Mouse (Mus musculus) limb, embryonic 12.5 days (tissue): ENCODE data around the gene Gsg1l2. TPM values are rescaled to one million over a fixed set of nuclear protein-coding genes. Genes with fewer than 3 reads are reported as not detected.

Source experiments
- ATAC-seq: fragments of 200-750 bp; cut with Nextera tagmentation; 2 replicates; pipeline ENCODE4 v1.8.0; 2017; ENCODE audit warnings: low read depth, moderate TSS enrichment; ENCODE audit not compliant: insufficient number of reproducible peaks, insufficient read depth, low FRiP score, low TSS enrichment
- H3K27ac ChIP-seq: fragments of 300-500 bp; sonication (generic); 2 replicates; pipeline ENCODE4 v1.5.1; 2016; ENCODE audit warnings: mild to moderate bottlenecking, moderate library complexity
- H3K27me3 ChIP-seq: fragments of 300-500 bp; sonication (generic); 2 replicates; pipeline ENCODE4 v1.6.1; 2016; ENCODE audit warnings: mild to moderate bottlenecking, moderate library complexity
- H3K36me3 ChIP-seq: fragments of 300-500 bp; sonication (generic); 2 replicates; pipeline ENCODE4 v1.6.1; 2016; ENCODE audit warnings: mild to moderate bottlenecking, moderate library complexity
- H3K4me1 ChIP-seq: fragments of 300-500 bp; sonication (generic); replicated peaks from 2 replicates; pipeline ENCODE4 v1.6.1; 2016
- H3K4me2 ChIP-seq: fragments of 300-500 bp; sonication (generic); 2 replicates; pipeline ENCODE4 v1.6.1; 2016; ENCODE audit warnings: mild to moderate bottlenecking, moderate library complexity
- H3K4me3 ChIP-seq: fragments of 300-500 bp; sonication (generic); replicated peaks from 2 replicates; pipeline ENCODE4 v1.5.1; 2016; ENCODE audit warnings: mild to moderate bottlenecking
- H3K9ac ChIP-seq: fragments of 300-500 bp; sonication (generic); replicated peaks from 2 replicates; pipeline ENCODE4 v1.6.1; 2016; ENCODE audit warnings: mild to moderate bottlenecking, moderate library complexity
- H3K9me3 ChIP-seq: fragments of 300-500 bp; sonication (generic); 2 replicates; pipeline ENCODE4 v1.6.1; 2016; ENCODE audit warnings: mild to moderate bottlenecking, moderate library complexity
- WGBS: fragments of 180-500 bp; shearing (Covaris S2); methylation state at CpG from one replicate; pipeline ENCODE4 v1.1.7; 2016; 5-methylcytosine and 5-hydroxymethylcytosine counted together
- polyA plus RNA-seq: library from polyadenylated mRNA; unstranded; fragments of >200 nt; fragmentation: Nextera tagmentation; extraction: Ambion mirVana; gene quantifications from 2 replicates; pipeline ENCODE4 v1.2.1, GENCODE M21; 2016

The Gsg1l2 gene
- polyA plus RNA-seq, 1 experiment from 2014 or later, result not detected

DNA sequence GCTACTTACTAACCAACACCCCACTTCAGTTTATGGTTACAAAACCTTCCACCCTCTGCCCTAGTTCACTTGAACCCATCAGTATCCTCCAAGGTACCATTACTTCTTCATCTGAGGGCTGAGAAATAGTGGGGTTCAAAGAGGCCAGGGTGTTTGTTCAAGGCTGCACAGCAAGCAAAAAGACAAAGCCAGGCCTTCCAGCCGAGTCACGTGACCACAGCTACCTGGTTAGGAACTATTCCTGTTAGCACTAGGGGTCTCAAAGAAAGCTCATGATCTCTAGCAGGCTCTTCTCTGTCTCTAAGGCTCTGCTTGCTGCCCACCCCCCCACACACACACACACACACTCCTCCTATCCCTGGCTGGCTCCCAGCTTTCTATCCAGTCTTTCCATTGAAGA, 2.7 kb upstream of the Gsg1l2 start:
- no peak overlapping the region for H3K4me3 ChIP-seq
- H3K9ac ChIP-seq, result no peak overlapping the region
- H3K27ac ChIP-seq, result no peak overlapping the region
- no peaks in the 10 kb centered on the region; the same call in 1 of the 2 replicates for H3K27me3 ChIP-seq
- H3K9me3 ChIP-seq, result no peaks in the 10 kb centered on the region
- 77% methylated on average over 2 of the region's 2 CpGs for whole genome bisulfite sequencing
- ATAC-seq, result no peak
- H3K4me2 ChIP-seq, result no peak overlapping the region
- H3K36me3 ChIP-seq, result no peaks in the 10 kb centered on the region
- no peaks in the 10 kb centered on the region; the same call in 1 of the 2 replicates for H3K4me1 ChIP-seq

DNA sequence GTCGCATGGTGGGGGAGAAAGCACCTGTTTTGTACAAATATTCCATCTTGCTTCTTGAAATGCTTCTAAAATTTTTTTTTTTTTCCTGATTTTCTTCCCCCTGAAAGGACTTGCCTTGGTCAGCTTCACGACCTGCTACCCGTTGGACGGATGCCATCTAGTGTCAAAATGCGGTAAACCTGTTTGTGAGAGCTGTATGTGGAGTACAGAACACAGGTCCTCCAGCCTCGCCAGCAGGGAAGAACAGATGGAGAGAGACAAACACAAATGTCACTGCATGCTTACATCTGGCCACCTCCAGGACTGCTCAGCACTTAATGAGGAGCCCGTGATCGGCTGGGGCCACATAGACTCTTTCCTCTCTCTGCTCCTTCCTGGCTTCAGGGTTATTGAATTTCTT, 1.8 kb upstream of the Gsg1l2 start:
- no peak for ATAC-seq
- no peaks in the 10 kb centered on the region for H3K9me3 ChIP-seq
- H3K4me2 ChIP-seq, result no peak overlapping the region
- H3K27me3 ChIP-seq, result no peaks in the 10 kb centered on the region; the same call in 1 of the 2 replicates
- no peak overlapping the region for H3K4me3 ChIP-seq
- no peaks in the 10 kb centered on the region; the same call in 1 of the 2 replicates for H3K4me1 ChIP-seq
- H3K9ac ChIP-seq, result no peak overlapping the region
- 28% methylated on average over 8 of the region's 8 CpGs for WGBS
- no peak overlapping the region for H3K27ac ChIP-seq
- no peaks in the 10 kb centered on the region for H3K36me3 ChIP-seq

DNA sequence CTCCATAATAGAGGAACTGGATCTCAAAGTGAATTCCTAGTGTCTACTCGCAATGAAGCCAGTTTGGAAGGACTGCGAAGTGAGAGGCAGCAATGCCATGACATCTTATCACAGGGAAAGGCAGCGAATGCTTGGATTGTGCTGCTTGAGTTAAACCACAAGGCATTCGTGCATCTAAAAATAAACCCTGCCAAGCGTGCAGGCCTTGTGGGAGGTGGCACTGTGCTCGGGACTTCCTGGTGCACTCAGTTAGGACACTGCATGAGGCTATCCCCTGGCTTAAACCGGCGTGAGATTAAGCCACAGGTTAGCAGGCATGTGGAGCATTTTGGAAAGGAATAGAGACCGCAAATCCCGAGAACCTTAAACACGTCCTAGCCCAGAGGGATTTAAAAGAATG, 15.8 kb downstream of the Gsg1l2 start:
- H3K9ac ChIP-seq, result no peak overlapping the region
- no peak overlapping the region for H3K4me2 ChIP-seq
- 83% methylated on average over 11 of the region's 11 CpGs for WGBS
- H3K27me3 ChIP-seq, result no peaks in the 10 kb centered on the region
- no peaks in the 10 kb centered on the region for H3K9me3 ChIP-seq
- H3K4me3 ChIP-seq, result no peak overlapping the region
- no peaks in the 10 kb centered on the region for H3K4me1 ChIP-seq
- H3K36me3 ChIP-seq, result no peaks in the 10 kb centered on the region
- ATAC-seq, result no peak
- no peak overlapping the region for H3K27ac ChIP-seq

DNA sequence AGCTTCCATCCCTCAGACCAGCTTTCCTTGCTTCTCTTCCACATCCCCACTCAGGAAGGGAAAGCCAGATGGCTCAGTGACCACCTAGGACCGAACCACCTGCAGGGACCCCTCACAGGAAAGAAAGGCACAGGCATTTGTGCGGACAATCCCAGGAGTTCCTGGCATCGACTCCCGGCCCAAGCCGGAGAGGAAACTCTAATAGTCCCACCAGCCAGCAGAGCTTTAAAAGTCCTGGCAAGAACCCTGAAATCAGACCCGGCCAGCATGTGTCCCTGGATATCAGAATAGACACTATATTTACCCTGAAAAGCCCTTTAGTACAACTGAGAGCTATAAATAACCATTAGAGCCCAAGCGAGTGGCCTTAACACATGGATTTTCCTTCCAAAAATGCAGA, 23.5 kb downstream of the Gsg1l2 start, which contains the start of gene Dhrs7c:
Gene Dhrs7c (plus strand): TSS at position 257 of the 400 bp plus-strand sequence.
- H3K27ac ChIP-seq, result no peak within 1 kb of the TSS
- no peaks in the 10 kb centered on the region for H3K27me3 ChIP-seq
- no peak for ATAC-seq

DNA sequence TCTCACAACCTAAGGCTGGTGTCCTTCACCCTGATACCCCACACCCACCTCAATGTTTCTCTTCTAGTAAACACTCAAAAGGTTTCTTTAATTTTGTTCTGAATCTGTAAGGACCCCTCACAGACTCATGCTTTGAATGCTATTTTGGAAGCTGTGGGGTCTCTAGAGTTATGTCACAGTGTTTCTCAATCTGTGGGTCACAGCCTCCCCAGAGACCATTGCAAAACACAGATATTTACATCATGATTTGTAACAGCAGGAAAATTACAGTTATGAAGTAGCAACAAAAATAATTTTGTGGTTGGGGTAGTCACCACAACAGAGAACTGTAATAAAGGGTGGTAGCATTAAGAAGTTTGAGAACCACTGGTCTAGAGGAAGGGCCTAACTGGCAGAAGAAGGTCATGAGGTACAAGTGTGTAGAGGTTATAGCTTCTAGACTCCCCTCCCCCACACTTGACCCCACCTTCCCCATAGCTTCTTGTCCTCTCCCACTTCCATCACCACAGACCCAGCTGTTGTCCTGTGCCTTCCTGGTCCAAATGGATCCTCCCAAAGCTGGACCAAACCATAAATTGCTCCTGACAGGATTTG, 25.8 kb downstream of the Gsg1l2 start:
- Histone ChIP-seq H3K36me3 (no peaks in the 10 kb centered on the region), H3K9ac (no peak overlapping the region), H3K4me1 (peaks cover 7% of the 10 kb centered on the region; the same call in 1 of the 2 replicates), H3K27ac (no peak overlapping the region), H3K9me3 (no peaks in the 10 kb centered on the region), H3K4me3 (no peak overlapping the region), H3K27me3 (no peaks in the 10 kb centered on the region), H3K4me2 (no peak overlapping the region)
- no peak for ATAC-seq

More for the DNA sequence above, 23.5 kb downstream of the Gsg1l2 start, which contains the start of gene Dhrs7c:
- Histone ChIP-seq H3K36me3 (no peaks in the 10 kb centered on the region), H3K4me1 (peaks cover 7% of the 10 kb centered on the region; the same call in 1 of the 2 replicates), H3K9ac (no peak within 1 kb of the TSS), H3K4me3 (no peak within 1 kb of the TSS), H3K4me2 (no peak within 1 kb of the TSS), H3K9me3 (no peaks in the 10 kb centered on the region)
- 67% methylated on average over 7 of the region's 7 CpGs for WGBS

DNA sequence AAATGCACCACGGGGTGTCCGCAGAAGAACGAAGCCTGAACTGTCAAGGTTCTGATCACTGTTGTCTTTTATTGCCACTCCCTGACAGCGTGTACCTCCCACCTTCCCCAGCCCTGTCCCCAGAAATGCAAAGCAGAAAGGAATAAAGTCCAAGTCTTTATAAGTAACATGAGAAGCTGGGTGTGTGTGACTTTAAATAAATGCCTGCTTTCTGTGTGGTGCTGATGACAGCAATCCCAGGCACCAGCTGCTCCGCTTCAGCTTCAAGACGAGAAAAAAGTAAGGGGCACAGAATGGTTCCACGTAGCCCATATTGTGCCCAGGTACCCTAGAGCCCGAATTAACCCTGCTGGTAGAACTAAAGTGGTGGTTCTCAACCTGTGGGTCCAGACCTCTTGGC, 26.8 kb downstream of the Gsg1l2 start:
- 49% methylated on average over 8 of the region's 8 CpGs for WGBS
- no peak for ATAC-seq

DNA sequence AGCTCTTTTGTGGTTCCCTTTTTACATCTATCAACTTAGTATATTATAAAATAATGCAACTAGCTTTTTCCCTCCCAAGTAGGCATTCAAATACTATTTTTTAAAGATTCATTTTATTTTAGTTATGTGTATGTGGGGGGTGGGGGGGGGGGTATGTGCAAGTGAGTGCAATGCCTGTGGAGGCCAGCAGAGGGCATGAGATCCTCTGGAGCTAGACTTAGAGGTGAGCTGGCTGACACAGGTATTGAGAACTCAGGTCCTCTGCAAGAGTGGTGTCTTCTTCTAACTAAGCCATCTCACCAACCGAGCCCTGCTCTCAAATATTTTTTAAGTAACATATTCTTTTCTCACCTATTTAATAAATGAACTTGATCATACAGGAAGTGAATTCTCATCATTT, 31.1 kb downstream of the Gsg1l2 start:
- ATAC-seq, result no peak
- Histone ChIP-seq H3K4me3 (no peak overlapping the region), H3K27me3 (no peaks in the 10 kb centered on the region), H3K36me3 (no peaks in the 10 kb centered on the region), H3K4me2 (no peak overlapping the region), H3K4me1 (peaks cover 7% of the 10 kb centered on the region; the same call in 1 of the 2 replicates), H3K9ac (no peak overlapping the region), H3K9me3 (no peaks in the 10 kb centered on the region), H3K27ac (no peak overlapping the region)
- WGBS, result 83% methylated on average over 1 of the region's 1 CpGs

More for the DNA sequence above, 26.8 kb downstream of the Gsg1l2 start:
- H3K9me3 ChIP-seq, result no peaks in the 10 kb centered on the region
- peaks cover 7% of the 10 kb centered on the region; the same call in 1 of the 2 replicates for H3K4me1 ChIP-seq
- no peak overlapping the region for H3K27ac ChIP-seq
- H3K27me3 ChIP-seq, result no peaks in the 10 kb centered on the region
- H3K36me3 ChIP-seq, result no peaks in the 10 kb centered on the region
- H3K4me2 ChIP-seq, result no peak overlapping the region
- H3K9ac ChIP-seq, result no peak overlapping the region
- no peak overlapping the region for H3K4me3 ChIP-seq

DNA sequence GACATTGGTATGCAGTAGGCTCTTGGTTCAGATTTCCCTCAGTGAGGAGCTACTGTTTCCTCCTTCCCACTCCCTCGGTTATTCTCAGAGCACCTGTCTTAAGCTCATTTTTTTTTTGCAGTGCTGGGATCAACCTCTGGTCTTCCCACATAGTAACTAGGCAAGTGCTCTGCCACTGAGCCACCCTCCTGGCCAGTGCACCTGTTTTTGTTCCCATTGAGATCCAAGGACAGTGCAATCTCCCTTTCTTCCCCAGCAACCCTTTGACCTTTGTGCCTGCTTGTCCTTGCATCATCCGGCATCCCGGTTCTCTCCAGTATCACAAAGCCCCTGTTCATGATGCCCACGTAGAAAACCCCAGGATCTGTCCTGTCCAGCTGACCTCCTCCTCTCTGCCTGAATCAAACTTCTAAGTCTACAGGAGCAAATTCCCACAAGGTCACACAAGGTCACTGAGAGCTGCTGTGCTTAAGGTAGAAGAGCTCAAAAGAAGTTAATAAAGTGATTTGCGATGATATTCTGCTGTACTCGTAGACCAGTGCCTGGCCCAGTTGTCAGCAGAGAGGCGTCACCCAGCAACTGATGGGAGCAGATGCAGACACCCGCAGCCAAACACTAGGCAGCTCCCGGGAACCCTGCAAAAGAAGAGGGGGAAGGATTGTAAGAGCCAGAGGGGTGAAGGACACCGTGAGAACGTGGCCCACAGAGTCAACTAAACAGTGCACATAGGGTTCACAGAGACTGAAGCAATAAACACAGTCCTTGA, 32.6 kb downstream of the Gsg1l2 start:
- Histone ChIP-seq H3K4me1 (no peaks in the 10 kb centered on the region), H3K36me3 (no peaks in the 10 kb centered on the region), H3K4me3 (no peak overlapping the region), H3K9ac (no peak overlapping the region), H3K4me2 (no peak overlapping the region), H3K27me3 (no peaks in the 10 kb centered on the region), H3K27ac (no peak overlapping the region), H3K9me3 (no peaks in the 10 kb centered on the region)
- 81% methylated on average over 11 of the region's 11 CpGs for WGBS
- ATAC-seq, result no peak

DNA sequence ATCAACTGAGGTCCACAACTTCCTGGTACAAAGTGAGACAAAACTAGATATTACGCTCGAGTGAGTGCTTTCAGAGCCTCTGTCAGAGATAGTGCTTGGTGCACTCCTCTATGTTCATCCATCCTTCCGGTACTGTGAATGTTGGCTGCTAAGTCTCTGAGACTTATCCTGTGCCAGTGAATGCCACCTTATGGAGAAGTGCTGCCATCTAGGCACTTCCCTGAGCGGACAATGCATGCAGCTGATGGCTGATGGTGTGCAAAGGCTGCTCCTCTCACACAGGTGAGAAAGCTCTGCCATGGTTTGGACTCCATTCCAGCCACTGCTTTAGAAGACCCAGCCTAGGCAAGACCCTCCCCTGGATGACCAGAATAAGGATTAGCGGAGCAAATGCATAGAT, 33.6 kb downstream of the Gsg1l2 start:
- Histone ChIP-seq H3K27ac (no peak overlapping the region), H3K4me3 (no peak overlapping the region), H3K4me2 (no peak overlapping the region), H3K36me3 (no peaks in the 10 kb centered on the region), H3K27me3 (no peaks in the 10 kb centered on the region), H3K9ac (no peak overlapping the region), H3K9me3 (no peaks in the 10 kb centered on the region), H3K4me1 (no peaks in the 10 kb centered on the region)
- ATAC-seq, result no peak
- 87% methylated on average over 5 of the region's 5 CpGs for WGBS

DNA sequence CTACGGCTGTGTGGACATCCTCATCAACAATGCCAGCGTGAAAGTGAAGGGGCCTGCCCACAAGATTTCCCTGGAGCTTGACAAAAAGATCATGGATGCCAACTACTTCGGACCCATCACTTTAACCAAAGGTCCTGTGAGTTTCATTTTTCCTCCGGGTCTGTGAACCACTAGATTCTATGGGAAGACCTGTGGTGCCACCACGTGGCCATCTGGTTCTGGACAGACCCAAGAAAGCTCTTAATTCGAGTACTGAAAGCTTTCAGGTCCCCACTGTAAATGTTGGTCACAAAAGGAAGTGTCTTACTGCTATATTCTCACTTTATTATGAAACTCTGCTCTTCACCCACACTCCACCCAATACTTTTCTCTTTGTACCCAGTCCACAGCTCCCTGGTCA, 37.1 kb downstream of the Gsg1l2 start:
- Histone ChIP-seq H3K27ac (no peak overlapping the region), H3K27me3 (no peaks in the 10 kb centered on the region), H3K4me3 (no peak overlapping the region), H3K9me3 (no peaks in the 10 kb centered on the region), H3K9ac (no peak overlapping the region), H3K4me1 (no peaks in the 10 kb centered on the region), H3K4me2 (no peak overlapping the region), H3K36me3 (no peaks in the 10 kb centered on the region)
- 85% methylated on average over 6 of the region's 6 CpGs for WGBS
- ATAC-seq, result no peak

DNA sequence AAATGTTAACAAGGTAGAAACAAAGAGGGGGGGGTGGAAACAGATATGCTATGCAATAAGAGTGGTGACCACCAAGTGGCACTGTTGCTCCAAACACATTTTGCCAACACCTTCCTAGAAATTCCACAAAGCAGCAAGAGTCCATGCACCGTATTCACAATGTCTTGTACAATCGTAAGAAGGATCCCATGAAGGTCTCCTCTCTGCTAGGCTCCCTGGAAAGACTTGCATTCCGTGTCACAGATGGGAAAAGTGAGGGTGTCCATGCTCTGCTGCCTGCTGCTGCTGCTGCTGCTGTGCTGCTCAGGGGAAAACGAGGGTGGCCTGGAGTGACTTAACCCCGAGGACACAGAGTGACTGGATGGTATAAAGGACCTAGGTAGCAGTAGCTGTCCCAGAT, 45.2 kb downstream of the Gsg1l2 start:
- Histone ChIP-seq H3K27ac (no peak overlapping the region), H3K4me1 (peaks cover 3% of the 10 kb centered on the region; the same call in 1 of the 2 replicates), H3K36me3 (no peaks in the 10 kb centered on the region), H3K27me3 (no peaks in the 10 kb centered on the region), H3K9me3 (no peaks in the 10 kb centered on the region), H3K9ac (no peak overlapping the region), H3K4me3 (no peak overlapping the region), H3K4me2 (peak overlapping the region; percentile 46)
- ATAC-seq, result no peak
- WGBS, result 6% methylated on average over 5 of the region's 5 CpGs
